Mouse (Mus musculus) embryonic facial prominence, embryonic 14.5 days (tissue): ENCODE results near the gene Ush1c. TPM values are rescaled to one million over a fixed set of nuclear protein-coding genes. Genes with fewer than 3 reads are reported as not detected.
"Not testable (repeated sequence)": the region's sequence is repeated elsewhere in the genome, so short reads cannot be mapped to it uniquely, and the experiment has no call there.

Experiments
- ATAC-seq: fragments of 200-750 bp; cut with Nextera tagmentation; 2 replicates; pipeline ENCODE4 v1.8.0; 2017; ENCODE audit warnings: low read depth, moderate number of reproducible peaks, moderate TSS enrichment
- DNase-seq: peaks from one replicate; pipeline ENCODE4 v3.0.0-alpha.2; 2015; ENCODE audit warnings: low spot score
- H3K27ac ChIP-seq: fragments of 300-500 bp; sonication (generic); replicated peaks from 2 replicates; pipeline ENCODE4 v1.5.1; 2014; ENCODE audit warnings: low read depth, mild to moderate bottlenecking, low read length, moderate library complexity
- H3K27me3 ChIP-seq: fragments of 300-500 bp; sonication (generic); replicated peaks from 2 replicates; pipeline ENCODE4 v1.6.1; 2014; ENCODE audit warnings: low read length; ENCODE audit not compliant: control insufficient read depth, insufficient read depth
- H3K36me3 ChIP-seq: fragments of 300-500 bp; sonication (generic); 2 replicates; pipeline ENCODE4 v1.6.1; 2014; ENCODE audit warnings: low read length, mixed read lengths; ENCODE audit not compliant: control insufficient read depth, insufficient read depth
- H3K4me1 ChIP-seq: fragments of 300-500 bp; sonication (generic); 2 replicates; pipeline ENCODE4 v1.6.1; 2014; ENCODE audit warnings: antibody characterized with exemption, low read length; ENCODE audit not compliant: control insufficient read depth, insufficient read depth
- H3K4me2 ChIP-seq: fragments of 300-500 bp; sonication (generic); 2 replicates; pipeline ENCODE4 v1.6.1; 2014; ENCODE audit warnings: low read depth, mild to moderate bottlenecking, low read length, moderate library complexity, mixed read lengths
- H3K4me3 ChIP-seq: fragments of 300-500 bp; sonication (generic); 2 replicates; pipeline ENCODE4 v1.5.1; 2014; ENCODE audit warnings: low read depth, mild to moderate bottlenecking, low read length
- H3K9ac ChIP-seq: fragments of 300-500 bp; sonication (generic); 2 replicates; pipeline ENCODE4 v1.6.1; 2014; ENCODE audit warnings: low read depth, mild to moderate bottlenecking, low read length, moderate library complexity, mixed read lengths
- H3K9me3 ChIP-seq: fragments of 300-500 bp; sonication (generic); 2 replicates; pipeline ENCODE4 v1.6.1; 2016; ENCODE audit warnings: low read length; ENCODE audit not compliant: control insufficient read depth
- WGBS: fragments of 180-500 bp; shearing (Covaris S2); extraction: QIAGEN DNeasy Blood & Tissue Kit; methylation state at CpG from one replicate; pipeline ENCODE4 v1.1.7; 2014; 5-methylcytosine and 5-hydroxymethylcytosine counted together
- polyA plus RNA-seq: library from polyadenylated mRNA; unstranded; fragments of >200 nt; fragmentation: Nextera tagmentation; extraction: Ambion mirVana; gene quantifications from 2 replicates; pipeline ENCODE4 v1.2.1, GENCODE M21; 2014

Gene Ush1c
- polyA plus RNA-seq, 1 experiment from 2014 or later, result 0.68 TPM

- ATAC-seq (no peak), DNase-seq (no peak)
- Histone ChIP-seq H3K9ac (no peak overlapping the region), H3K4me3 (no peak overlapping the region), H3K27me3 (no peaks in the 10 kb centered on the region), H3K36me3 (no peaks in the 10 kb centered on the region), H3K27ac (no peak overlapping the region), H3K9me3 (no peaks in the 10 kb centered on the region), H3K4me1 (no peaks in the 10 kb centered on the region), H3K4me2 (no peak overlapping the region)
- 65% methylated on average over 6 of the region's 6 CpGs for WGBS
Measured at GRCm38 (mm10) chr7:46200021-46200420, 38.3 kb downstream of the Ush1c start.

DNA sequence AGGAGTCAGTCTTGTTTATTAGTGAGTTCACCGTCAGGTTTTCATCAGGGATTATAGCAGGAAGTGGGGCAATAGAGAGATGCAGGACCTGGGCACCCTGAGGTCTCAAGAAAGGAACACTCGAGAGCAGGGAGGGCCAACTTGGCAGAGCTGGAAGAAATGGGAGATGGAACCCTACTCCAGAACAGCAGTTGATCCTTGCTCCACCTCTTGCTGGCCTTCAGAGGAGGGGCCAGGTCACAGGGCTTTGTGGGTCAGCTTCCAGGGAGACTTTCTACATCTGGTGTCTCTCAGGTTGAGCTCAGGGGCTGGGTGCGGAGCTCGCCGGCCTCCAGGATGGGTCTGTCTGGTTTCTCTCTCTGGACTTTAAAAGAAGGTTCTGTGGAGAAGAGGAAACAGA lies 42.9 kb downstream of the Ush1c start:
- no peak for ATAC-seq
- Histone ChIP-seq H3K9me3 (no peaks in the 10 kb centered on the region), H3K27me3 (no peaks in the 10 kb centered on the region), H3K4me1 (no peaks in the 10 kb centered on the region), H3K9ac (no peak overlapping the region), H3K27ac (no peak overlapping the region), H3K4me3 (no peak overlapping the region), H3K4me2 (no peak overlapping the region), H3K36me3 (no peaks in the 10 kb centered on the region)
- no peak for DNase-seq
- WGBS, result 84% methylated on average over 5 of the region's 5 CpGs

- Histone ChIP-seq H3K4me2 (no peak overlapping the region), H3K4me1 (no peaks in the 10 kb centered on the region), H3K27me3 (peaks cover 20% of the 10 kb centered on the region), H3K36me3 (no peaks in the 10 kb centered on the region), H3K27ac (no peak overlapping the region), H3K4me3 (no peak overlapping the region), H3K9ac (no peak overlapping the region), H3K9me3 (no peaks in the 10 kb centered on the region)
- DNase-seq (no peak), ATAC-seq (no peak)
Measured at GRCm38 (mm10) chr7:46184232-46184631, 54.1 kb downstream of the Ush1c start.

- peak; percentile 50 for DNase-seq
- 3% methylated on average over 3 of the region's 3 CpGs for WGBS
- no peaks in the 10 kb centered on the region for H3K9me3 ChIP-seq
- H3K27me3 ChIP-seq, result peaks cover 37% of the 10 kb centered on the region
- H3K4me2 ChIP-seq, result no peak overlapping the region
- no peak overlapping the region for H3K4me3 ChIP-seq
- H3K36me3 ChIP-seq, result no peaks in the 10 kb centered on the region
- no peaks in the 10 kb centered on the region for H3K4me1 ChIP-seq
- peak; percentile 77 for ATAC-seq
- no peak overlapping the region for H3K27ac ChIP-seq
- no peak overlapping the region for H3K9ac ChIP-seq
Measured at GRCm38 (mm10) chr7:46181590-46181989, 56.7 kb downstream of the Ush1c start.

DNA sequence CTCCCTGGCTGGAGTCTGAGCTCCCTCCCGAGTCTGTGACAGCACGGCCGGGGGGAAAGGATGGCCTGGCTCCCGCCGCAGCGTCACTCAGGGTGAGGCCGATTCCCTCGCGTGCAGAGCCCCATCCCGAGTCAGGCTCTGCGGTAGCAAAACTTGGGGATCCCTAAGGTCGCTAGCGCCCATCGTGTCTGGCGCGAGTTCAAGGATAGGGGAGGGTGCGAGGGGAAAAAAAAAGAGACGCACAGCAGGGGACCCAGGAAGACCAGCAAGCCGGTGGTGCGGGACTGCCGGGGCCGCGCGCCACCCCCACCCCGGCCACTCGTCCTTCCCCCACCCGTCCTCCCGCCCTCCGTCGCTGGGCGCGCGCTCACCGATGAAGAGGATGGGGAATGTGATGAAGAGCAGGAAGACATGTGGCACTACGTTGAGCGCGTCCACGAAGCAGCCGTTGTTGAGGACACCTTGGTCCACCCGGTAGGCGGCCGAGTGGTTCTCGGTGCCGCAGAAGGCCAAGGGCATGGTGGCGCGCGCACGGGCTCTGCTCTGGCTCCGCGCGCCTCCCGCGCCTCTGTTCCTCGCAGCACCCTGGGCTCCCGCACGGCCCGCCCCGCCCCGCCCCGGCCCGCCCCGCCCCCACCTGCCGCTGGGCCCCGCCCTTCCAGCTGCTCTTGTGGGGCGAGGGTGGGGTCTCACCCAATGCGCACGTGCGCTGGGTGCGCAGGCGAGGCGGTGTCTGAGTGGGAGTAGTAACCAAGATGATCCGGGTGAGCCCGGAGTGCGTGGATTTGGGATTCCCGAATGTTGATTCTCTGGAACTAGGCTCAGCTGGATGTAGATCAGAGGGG lies 58.6 kb downstream of the Ush1c start, which contains the start of gene Abcc8:
Gene Abcc8, minus strand, starts transcription at position 603 of the 845 bp plus-strand sequence.
- WGBS, result under 1% methylated on average over 40 of the region's 75 CpGs
- Histone ChIP-seq H3K27ac (no peak within 1 kb of the TSS), H3K4me2 (peak within 1 kb of the TSS; percentile 81), H3K4me1 (no peaks in the 10 kb centered on the region), H3K9me3 (no peaks in the 10 kb centered on the region), H3K4me3 (peak within 1 kb of the TSS; percentile 47), H3K27me3 (peaks cover 37% of the 10 kb centered on the region), H3K9ac (peak within 1 kb of the TSS; percentile 40; the same call in 1 of the 2 replicates), H3K36me3 (no peaks in the 10 kb centered on the region)
- DNase-seq (peak; percentile 38), ATAC-seq (peak; percentile 70)

GRCm38 (mm10) chr7:46168980-46169379 lies 69.3 kb downstream of the Ush1c start:
- not testable (repeated sequence) for DNase-seq, H3K36me3 ChIP-seq, H3K9ac ChIP-seq, H3K27me3 ChIP-seq, H3K4me1 ChIP-seq, H3K4me3 ChIP-seq, ATAC-seq, H3K9me3 ChIP-seq, H3K4me2 ChIP-seq, H3K27ac ChIP-seq
- 79% methylated on average over 1 of the region's 1 CpGs for WGBS

GRCm38 (mm10) chr7:46168402-46168801 lies 69.9 kb downstream of the Ush1c start:
- Histone ChIP-seq H3K4me1 (no peaks in the 10 kb centered on the region), H3K4me2 (no peak overlapping the region), H3K9ac (no peak overlapping the region), H3K9me3 (no peaks in the 10 kb centered on the region), H3K4me3 (no peak overlapping the region), H3K27ac (no peak overlapping the region), H3K36me3 (no peaks in the 10 kb centered on the region), H3K27me3 (no peaks in the 10 kb centered on the region)
- ATAC-seq (no peak), DNase-seq (no peak)
- 83% methylated on average over 6 of the region's 6 CpGs for WGBS

- Histone ChIP-seq H3K4me3 (no peak overlapping the region), H3K9ac (no peak overlapping the region), H3K27me3 (no peaks in the 10 kb centered on the region), H3K4me1 (no peaks in the 10 kb centered on the region), H3K27ac (no peak overlapping the region), H3K4me2 (no peak overlapping the region), H3K36me3 (no peaks in the 10 kb centered on the region), H3K9me3 (no peaks in the 10 kb centered on the region)
- no peak for ATAC-seq
- 91% methylated on average over 7 of the region's 7 CpGs for WGBS
- DNase-seq, result no peak
Measured at GRCm38 (mm10) chr7:46167901-46168300, 70.4 kb downstream of the Ush1c start.

GRCm38 (mm10) chr7:46165876-46166275 lies 72.4 kb downstream of the Ush1c start:
- no peaks in the 10 kb centered on the region for H3K27me3 ChIP-seq
- no peak overlapping the region for H3K9ac ChIP-seq
- no peak overlapping the region for H3K4me3 ChIP-seq
- H3K9me3 ChIP-seq, result no peaks in the 10 kb centered on the region
- no peak overlapping the region for H3K27ac ChIP-seq
- H3K36me3 ChIP-seq, result no peaks in the 10 kb centered on the region
- H3K4me2 ChIP-seq, result no peak overlapping the region
- no peaks in the 10 kb centered on the region for H3K4me1 ChIP-seq
- no peak for ATAC-seq
- WGBS, result 89% methylated on average over 11 of the region's 11 CpGs
- DNase-seq, result no peak
